Mouse (Mus musculus) forebrain, embryonic 13.5 days (tissue): ENCODE results near the gene Abcc2. TPM values are rescaled to one million over a fixed set of nuclear protein-coding genes. Genes with fewer than 3 reads are reported as not detected.

Experiments used
- ATAC-seq: fragments of 200-750 bp; cut with Nextera tagmentation; 2 replicates; pipeline ENCODE4 v1.8.0; 2017
- H3K27ac ChIP-seq: fragments of 300-500 bp; sonication (generic); 2 replicates; pipeline ENCODE4 v1.5.1; 2015; ENCODE audit warnings: inconsistent platforms, mild to moderate bottlenecking, moderate library complexity
- H3K27me3 ChIP-seq: fragments of 300-500 bp; sonication (generic); 2 replicates; pipeline ENCODE4 v1.6.1; 2015; ENCODE audit warnings: mild to moderate bottlenecking, inconsistent platforms
- H3K36me3 ChIP-seq: fragments of 300-500 bp; sonication (generic); 2 replicates; pipeline ENCODE4 v1.6.1; 2015; ENCODE audit warnings: mild to moderate bottlenecking, inconsistent platforms; ENCODE audit not compliant: poor library complexity, severe bottlenecking
- H3K4me1 ChIP-seq: fragments of 300-500 bp; sonication (generic); 2 replicates; pipeline ENCODE4 v1.6.1; 2015; ENCODE audit warnings: inconsistent platforms
- H3K4me2 ChIP-seq: fragments of 300-500 bp; sonication (generic); 2 replicates; pipeline ENCODE4 v1.6.1; 2015; ENCODE audit warnings: inconsistent platforms, mild to moderate bottlenecking, moderate library complexity
- H3K4me3 ChIP-seq: fragments of 300-500 bp; sonication (generic); 2 replicates; pipeline ENCODE4 v1.5.1; 2015; ENCODE audit warnings: mild to moderate bottlenecking, inconsistent platforms
- H3K9ac ChIP-seq: fragments of 300-500 bp; sonication (generic); 2 replicates; pipeline ENCODE4 v1.6.1; 2015; ENCODE audit warnings: mild to moderate bottlenecking, inconsistent platforms
- H3K9me3 ChIP-seq: fragments of 300-500 bp; sonication (generic); replicated peaks from 2 replicates; pipeline ENCODE4 v1.6.1; 2016; ENCODE audit warnings: inconsistent platforms
- WGBS: fragments of 180-500 bp; shearing (Covaris S2); methylation state at CpG from one replicate; pipeline ENCODE4 v1.1.7; 2015; 5-methylcytosine and 5-hydroxymethylcytosine counted together
- polyA plus RNA-seq: library from polyadenylated mRNA; unstranded; fragments of >200 nt; fragmentation: Nextera tagmentation; extraction: Ambion mirVana; gene quantifications from 2 replicates; pipeline ENCODE4 v1.2.1, GENCODE M21; 2015

Abcc2 gene
- polyA plus RNA-seq, 1 experiment from 2014 or later = not detected

DNA sequence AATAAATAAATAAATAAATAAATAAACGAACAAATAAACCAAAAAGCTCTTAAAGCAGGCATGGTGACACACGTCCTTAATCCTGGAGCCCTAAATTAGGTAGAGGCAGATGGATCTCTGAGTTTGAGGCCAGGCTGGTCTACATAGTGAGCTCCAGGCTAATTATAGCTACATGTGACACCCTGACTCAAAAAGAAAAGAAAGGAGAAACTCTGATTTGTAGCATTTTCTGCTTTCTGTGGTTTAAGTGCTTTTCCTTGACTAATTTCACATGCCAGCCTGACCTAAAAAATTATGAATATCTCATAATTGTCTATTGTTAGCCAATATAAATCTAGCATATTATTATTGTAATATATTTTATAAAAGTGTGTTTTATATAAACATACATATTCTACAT is 19.6 kb upstream of the Abcc2 start:
- Histone ChIP-seq H3K27ac (no peak overlapping the region), H3K9me3 (no peaks in the 10 kb centered on the region), H3K4me2 (no peak overlapping the region), H3K4me3 (no peak overlapping the region), H3K27me3 (no peaks in the 10 kb centered on the region), H3K9ac (no peak overlapping the region), H3K36me3 (no peaks in the 10 kb centered on the region), H3K4me1 (no peaks in the 10 kb centered on the region)
- ATAC-seq = no peak
- WGBS = 90% methylated on average over 2 of the region's 2 CpGs

DNA sequence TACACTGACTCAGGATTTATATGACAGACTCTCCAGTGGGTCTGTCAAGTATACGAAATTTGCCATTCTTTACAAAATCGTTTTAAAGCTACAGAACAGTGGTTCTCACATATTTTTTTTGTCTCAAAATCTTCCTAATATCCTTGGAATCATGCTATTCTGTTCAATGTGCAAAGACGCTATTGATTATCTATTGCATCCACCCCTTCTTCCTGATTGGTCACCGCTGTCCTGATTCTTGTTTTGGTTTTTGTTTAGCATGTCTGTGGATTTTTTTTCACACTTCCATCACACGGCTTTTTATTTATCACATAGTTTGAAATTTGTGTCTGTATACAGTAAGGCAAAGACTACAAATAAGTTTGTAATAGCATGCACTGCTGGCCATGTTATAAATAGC is 15.5 kb upstream of the Abcc2 start:
- no peak for ATAC-seq
- H3K27ac ChIP-seq = no peak overlapping the region
- H3K9ac ChIP-seq = no peak overlapping the region
- H3K36me3 ChIP-seq = no peaks in the 10 kb centered on the region
- H3K9me3 ChIP-seq = no peaks in the 10 kb centered on the region
- WGBS = 88% methylated on average over 5 of the region's 5 CpGs
- H3K4me3 ChIP-seq = no peak overlapping the region
- no peaks in the 10 kb centered on the region for H3K27me3 ChIP-seq
- no peak overlapping the region for H3K4me2 ChIP-seq
- no peaks in the 10 kb centered on the region for H3K4me1 ChIP-seq

DNA sequence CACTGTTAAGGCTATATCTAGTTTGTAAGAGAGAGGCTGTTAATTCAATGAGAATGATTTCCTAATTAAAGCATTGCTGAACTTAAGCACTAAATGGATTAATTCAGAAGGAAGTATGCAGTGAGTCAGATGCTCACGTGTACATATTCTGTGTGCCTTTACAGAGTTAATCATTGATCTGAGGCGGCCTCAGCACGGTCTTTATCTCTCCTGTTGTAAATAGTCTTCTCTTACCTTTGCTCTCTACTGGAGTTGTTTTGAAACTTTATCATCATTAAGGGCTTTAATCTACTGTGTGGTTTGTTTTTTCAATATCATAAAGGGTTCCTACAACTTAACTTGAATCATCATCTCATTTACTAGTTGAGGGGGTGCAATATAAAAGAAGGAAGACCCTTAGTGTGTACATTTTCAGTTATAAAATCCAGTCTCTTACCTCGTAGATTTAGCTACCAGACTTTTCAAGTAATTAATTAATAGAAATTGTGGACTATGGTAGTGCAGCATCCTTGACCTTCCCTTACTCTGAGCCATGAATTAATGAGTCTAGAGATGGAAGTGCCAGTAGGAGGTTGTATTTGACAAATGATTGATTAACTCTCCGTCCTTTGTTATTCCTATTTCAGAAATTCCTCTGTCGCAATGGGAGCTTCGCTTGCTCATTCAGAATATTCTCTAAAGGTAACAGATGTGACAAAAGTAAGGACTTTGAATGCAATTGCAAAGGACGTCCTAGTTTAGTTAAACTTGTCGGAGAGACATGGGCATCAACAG is 14.3 kb upstream of the Abcc2 start:
- ATAC-seq = no peak
- H3K9me3 ChIP-seq = no peaks in the 10 kb centered on the region
- no peak overlapping the region for H3K9ac ChIP-seq
- H3K4me3 ChIP-seq = no peak overlapping the region
- no peak overlapping the region for H3K4me2 ChIP-seq
- H3K27me3 ChIP-seq = no peaks in the 10 kb centered on the region
- 81% methylated on average over 9 of the region's 9 CpGs for WGBS
- no peak overlapping the region for H3K27ac ChIP-seq
- no peaks in the 10 kb centered on the region for H3K36me3 ChIP-seq
- H3K4me1 ChIP-seq = no peaks in the 10 kb centered on the region

DNA sequence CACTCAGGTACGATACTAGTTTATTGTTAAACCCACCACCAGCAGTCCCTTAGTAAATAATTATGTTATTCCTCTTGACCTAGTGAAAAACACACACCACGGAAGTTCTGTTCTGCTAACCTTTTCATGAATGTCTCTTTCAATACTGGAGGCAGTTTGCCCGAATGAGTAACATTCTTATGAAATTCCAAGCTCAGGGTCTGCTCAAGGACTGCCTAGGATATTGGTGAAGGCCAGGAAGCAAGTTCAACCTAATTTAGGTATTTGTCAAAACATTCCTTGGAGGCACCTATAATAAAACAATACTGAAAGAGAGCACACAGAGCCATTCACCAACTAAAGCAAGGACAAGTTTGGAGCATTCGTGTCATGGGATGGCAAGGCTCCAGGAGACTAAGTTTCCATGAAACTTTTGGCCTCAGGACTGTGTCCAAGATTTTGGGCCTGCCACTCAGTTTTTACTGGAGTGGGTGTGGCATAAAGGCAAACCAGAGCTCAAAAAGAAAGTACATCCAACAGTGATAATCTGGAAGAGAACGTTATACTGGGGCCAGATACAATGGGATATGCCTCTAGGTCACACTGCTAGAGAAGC is 12.5 kb upstream of the Abcc2 start:
- Histone ChIP-seq H3K9ac (no peak overlapping the region), H3K4me2 (no peak overlapping the region), H3K27ac (no peak overlapping the region), H3K4me3 (no peak overlapping the region), H3K9me3 (no peaks in the 10 kb centered on the region), H3K27me3 (no peaks in the 10 kb centered on the region), H3K36me3 (no peaks in the 10 kb centered on the region), H3K4me1 (no peaks in the 10 kb centered on the region)
- no peak for ATAC-seq
- WGBS = 84% methylated on average over 5 of the region's 5 CpGs

DNA sequence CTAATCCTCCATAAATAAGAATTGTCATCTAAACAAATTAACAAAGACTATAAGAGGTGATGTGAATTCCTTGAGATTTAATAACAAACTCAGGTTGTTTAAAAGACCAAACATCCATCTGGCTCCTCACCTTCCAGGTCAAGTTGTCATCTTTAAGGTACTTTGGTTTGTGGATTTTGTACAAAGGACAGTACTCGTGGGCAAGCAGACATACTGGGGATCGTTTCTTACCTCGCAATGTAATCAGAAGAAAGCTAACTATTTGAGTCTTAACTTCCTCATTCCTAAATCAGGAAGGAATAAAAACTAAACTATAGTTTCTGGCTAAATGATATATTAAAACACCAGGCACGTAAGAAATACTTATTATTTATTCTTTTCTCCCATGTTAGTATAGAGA is 11.4 kb upstream of the Abcc2 start:
- 93% methylated on average over 4 of the region's 4 CpGs for WGBS
- no peaks in the 10 kb centered on the region for H3K36me3 ChIP-seq
- no peak overlapping the region for H3K27ac ChIP-seq
- no peak overlapping the region for H3K4me3 ChIP-seq
- H3K9ac ChIP-seq = no peak overlapping the region
- no peak for ATAC-seq
- H3K27me3 ChIP-seq = no peaks in the 10 kb centered on the region
- H3K4me1 ChIP-seq = no peaks in the 10 kb centered on the region
- H3K4me2 ChIP-seq = no peak overlapping the region
- H3K9me3 ChIP-seq = no peaks in the 10 kb centered on the region

DNA sequence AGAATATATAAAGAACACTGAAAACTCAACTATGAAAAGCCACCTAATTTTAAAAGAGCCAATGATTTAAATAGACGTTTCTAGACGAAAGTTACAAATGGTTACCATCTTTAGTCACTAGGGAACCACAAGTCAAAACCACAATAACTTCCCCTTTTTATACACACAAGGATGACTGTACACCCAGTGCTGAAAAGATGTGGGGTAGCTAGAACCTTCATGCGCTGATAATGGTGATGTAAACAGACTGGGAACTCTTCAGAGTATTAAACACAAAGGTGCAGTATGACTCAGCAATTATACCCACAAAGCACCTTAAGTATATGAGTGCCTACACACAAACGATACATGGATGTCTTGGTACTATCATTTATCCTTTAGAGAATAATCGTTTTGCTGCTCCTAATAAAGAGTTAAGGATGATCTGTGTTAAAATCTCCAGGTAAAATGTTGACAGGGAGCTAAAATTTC is 10.5 kb upstream of the Abcc2 start:
- Histone ChIP-seq H3K9ac (no peak overlapping the region), H3K9me3 (no peaks in the 10 kb centered on the region), H3K4me1 (no peaks in the 10 kb centered on the region), H3K27me3 (no peaks in the 10 kb centered on the region), H3K36me3 (no peaks in the 10 kb centered on the region), H3K4me2 (no peak overlapping the region), H3K27ac (no peak overlapping the region), H3K4me3 (no peak overlapping the region)
- no peak for ATAC-seq
- WGBS = 86% methylated on average over 5 of the region's 5 CpGs

DNA sequence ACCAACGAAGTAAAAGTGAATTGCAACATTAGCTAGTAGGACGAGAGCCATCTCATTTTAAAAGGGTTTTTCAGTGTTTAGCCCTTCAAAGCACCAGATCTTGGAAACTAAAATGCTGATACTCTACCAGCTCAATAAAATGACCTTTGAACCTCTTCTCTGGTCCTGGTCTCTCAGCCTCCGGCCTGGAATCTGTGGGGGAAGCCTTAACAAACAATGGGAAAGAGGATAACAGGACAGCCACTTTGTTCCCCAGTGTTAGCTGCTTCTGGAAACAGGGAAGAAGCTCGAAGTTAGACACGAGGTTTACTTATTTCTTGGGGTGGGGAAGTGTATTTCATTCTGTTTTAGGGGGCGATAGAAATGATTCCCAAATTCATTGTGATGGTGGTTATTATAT is 9.7 kb upstream of the Abcc2 start:
- no peak overlapping the region for H3K9ac ChIP-seq
- no peak for ATAC-seq
- no peaks in the 10 kb centered on the region for H3K27me3 ChIP-seq
- no peak overlapping the region for H3K4me3 ChIP-seq
- no peak overlapping the region for H3K27ac ChIP-seq
- H3K4me1 ChIP-seq = no peaks in the 10 kb centered on the region
- 56% methylated on average over 6 of the region's 6 CpGs for WGBS
- no peaks in the 10 kb centered on the region for H3K36me3 ChIP-seq
- H3K9me3 ChIP-seq = no peaks in the 10 kb centered on the region
- H3K4me2 ChIP-seq = no peak overlapping the region

DNA sequence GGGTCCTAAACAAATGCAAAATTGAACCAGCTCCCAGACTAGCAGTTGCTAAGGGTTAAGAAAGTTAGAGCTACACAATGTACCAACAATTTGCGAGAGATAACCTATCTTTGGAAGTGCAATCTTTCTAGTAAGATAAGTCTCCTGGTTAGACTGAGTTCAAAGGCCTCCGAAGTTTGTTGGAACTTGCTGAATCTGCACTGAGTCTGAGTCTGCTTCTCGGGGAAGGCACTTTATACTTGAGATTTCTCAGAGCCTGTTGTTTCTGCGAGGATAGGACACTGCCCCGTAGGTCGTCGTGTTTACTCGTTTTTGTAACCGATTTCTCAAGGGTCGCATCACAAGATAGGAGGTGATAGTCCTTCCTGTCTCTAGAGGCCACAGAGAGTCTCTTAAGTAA is 6.6 kb upstream of the Abcc2 start:
- Histone ChIP-seq H3K4me3 (no peak overlapping the region), H3K36me3 (no peaks in the 10 kb centered on the region), H3K4me1 (no peaks in the 10 kb centered on the region), H3K27ac (no peak overlapping the region), H3K9me3 (no peaks in the 10 kb centered on the region), H3K27me3 (no peaks in the 10 kb centered on the region), H3K9ac (no peak overlapping the region), H3K4me2 (no peak overlapping the region)
- WGBS = 82% methylated on average over 10 of the region's 10 CpGs
- no peak for ATAC-seq

DNA sequence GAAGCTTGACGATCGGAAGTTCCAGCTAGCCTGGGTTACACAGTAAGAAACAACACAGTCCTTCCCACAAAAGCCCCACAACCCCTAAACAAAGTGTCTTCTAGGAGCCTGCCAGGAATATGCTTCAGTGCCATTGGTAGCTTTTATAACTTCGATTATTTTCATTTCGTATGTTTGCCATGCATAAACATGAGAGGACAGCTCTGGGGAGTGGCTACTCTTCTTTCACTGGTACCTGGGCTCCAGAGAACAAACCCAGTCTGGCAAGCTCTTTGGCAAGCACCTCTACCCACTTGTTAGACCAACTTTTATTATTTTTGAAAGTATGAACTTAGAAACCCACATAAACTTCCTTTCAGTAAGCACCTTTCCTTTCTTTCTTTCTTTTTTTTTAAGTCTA is 5.4 kb upstream of the Abcc2 start:
- H3K4me2 ChIP-seq = no peak overlapping the region
- no peak for ATAC-seq
- H3K27me3 ChIP-seq = no peaks in the 10 kb centered on the region
- no peaks in the 10 kb centered on the region for H3K36me3 ChIP-seq
- H3K4me1 ChIP-seq = no peaks in the 10 kb centered on the region
- H3K27ac ChIP-seq = no peak overlapping the region
- no peak overlapping the region for H3K4me3 ChIP-seq
- H3K9ac ChIP-seq = no peak overlapping the region
- WGBS = 79% methylated on average over 4 of the region's 4 CpGs
- H3K9me3 ChIP-seq = no peaks in the 10 kb centered on the region

DNA sequence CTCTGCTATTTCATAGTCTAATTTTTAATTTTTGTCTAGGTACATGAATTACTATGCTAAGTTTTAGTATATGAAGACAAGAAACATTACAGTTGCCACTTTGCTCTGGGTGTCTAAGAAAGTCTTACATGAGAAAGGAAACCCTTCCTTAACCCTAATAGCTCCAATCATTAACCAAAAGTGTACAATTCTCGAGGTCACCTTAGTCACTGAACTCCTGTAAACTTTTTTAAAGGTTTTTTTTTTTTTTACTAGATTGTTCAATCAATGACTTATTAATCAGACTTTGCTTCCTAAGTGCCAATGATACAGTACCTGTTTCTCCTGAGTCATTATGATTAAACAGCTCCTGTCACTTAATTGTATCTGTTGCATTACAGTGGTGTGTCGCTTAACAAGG is 4.7 kb upstream of the Abcc2 start:
- Histone ChIP-seq H3K27me3 (no peaks in the 10 kb centered on the region), H3K9ac (no peak overlapping the region), H3K27ac (no peak overlapping the region), H3K4me1 (no peaks in the 10 kb centered on the region), H3K9me3 (no peaks in the 10 kb centered on the region), H3K4me2 (no peak overlapping the region), H3K36me3 (no peaks in the 10 kb centered on the region), H3K4me3 (no peak overlapping the region)
- WGBS = 78% methylated on average over 2 of the region's 2 CpGs
- ATAC-seq = no peak

DNA sequence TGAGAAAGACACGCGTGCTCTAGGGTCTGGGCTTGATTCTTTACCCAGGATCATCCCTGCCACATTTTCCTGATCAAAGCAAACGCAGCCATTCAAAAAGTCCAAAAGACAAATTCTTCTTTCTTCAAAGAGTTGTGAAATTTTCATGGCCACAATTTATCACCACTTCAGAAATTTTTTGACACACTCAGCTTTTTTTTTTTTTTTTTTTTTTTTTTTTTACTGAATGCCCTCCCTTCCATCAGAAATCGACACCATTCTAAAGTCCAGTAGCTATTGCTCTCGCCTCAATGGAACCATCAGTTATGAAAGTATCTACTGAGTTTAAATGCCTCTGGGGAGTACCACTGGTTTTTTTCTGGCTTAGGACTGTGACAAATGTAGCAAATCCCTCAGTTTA is 1.6 kb upstream of the Abcc2 start:
- no peak overlapping the region for H3K4me3 ChIP-seq
- no peaks in the 10 kb centered on the region for H3K27me3 ChIP-seq
- H3K36me3 ChIP-seq = no peaks in the 10 kb centered on the region
- no peak overlapping the region for H3K4me2 ChIP-seq
- H3K27ac ChIP-seq = no peak overlapping the region
- H3K9ac ChIP-seq = no peak overlapping the region
- WGBS = 94% methylated on average over 5 of the region's 5 CpGs
- no peak for ATAC-seq
- H3K4me1 ChIP-seq = no peaks in the 10 kb centered on the region
- no peaks in the 10 kb centered on the region for H3K9me3 ChIP-seq

DNA sequence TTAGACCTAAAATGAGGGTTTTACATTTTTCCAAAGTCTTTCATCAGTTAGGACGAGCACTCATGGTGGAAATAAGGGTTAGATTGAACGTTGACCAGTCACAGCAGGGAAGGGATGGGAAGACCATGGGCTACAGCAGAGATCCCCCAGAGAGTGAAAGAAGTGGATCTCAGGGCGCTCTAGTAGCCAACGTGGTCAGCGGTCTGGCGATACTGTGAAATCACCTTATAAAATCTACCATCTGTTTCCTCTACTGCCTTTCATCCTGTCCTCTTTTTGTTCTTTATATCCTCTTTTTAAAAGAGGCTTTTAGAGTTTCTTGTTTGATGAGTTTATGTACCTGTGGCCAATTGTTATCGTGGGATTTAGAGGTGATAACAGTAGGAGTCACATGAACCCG is 2.8 kb downstream of the Abcc2 start:
- WGBS = 84% methylated on average over 8 of the region's 8 CpGs
- H3K27ac ChIP-seq = no peak overlapping the region
- no peak for ATAC-seq

More for the DNA sequence above, 2.8 kb downstream of the Abcc2 start:
- Histone ChIP-seq H3K4me1 (no peaks in the 10 kb centered on the region), H3K27me3 (no peaks in the 10 kb centered on the region), H3K9me3 (no peaks in the 10 kb centered on the region), H3K4me3 (no peak overlapping the region), H3K36me3 (no peaks in the 10 kb centered on the region), H3K4me2 (no peak overlapping the region), H3K9ac (no peak overlapping the region)
